Mouse (Mus musculus) MEL (cell line): Measurements from ENCODE around the gene Gfy. TPM values are rescaled to one million over a fixed set of nuclear protein-coding genes. Genes with fewer than 3 reads are reported as not detected.
"Not testable (repeated sequence)": the region's sequence is repeated elsewhere in the genome, so short reads cannot be mapped to it uniquely, and the experiment has no call there.

Source experiments
- DNase-seq: peaks from one replicate; pipeline ENCODE4 v3.0.0; 2011; ENCODE audit warnings: low read depth, low spot score
- H3K27ac ChIP-seq: 2 replicates; pipeline ENCODE4 v1.5.1; 2012; ENCODE audit warnings: low read depth, mild to moderate bottlenecking, control low read depth, low read length, moderate library complexity; ENCODE audit not compliant: control insufficient read depth
- H3K27me3 ChIP-seq, 2 experiments: fragments of 150-350 bp in 1 of 2; sonication (generic) in 1 of 2; 2 replicates each; pipeline ENCODE4 v1.6.1; 2012; ENCODE audit warnings: low read length in 2 of 2, mild to moderate bottlenecking in 2 of 2, improper control_type of control experiment in 1 of 2, moderate library complexity in 1 of 2; ENCODE audit not compliant: insufficient read depth in 2 of 2, control insufficient read depth in 1 of 2
- H3K36me3 ChIP-seq, 2 experiments: 2 replicates each; pipeline ENCODE4 v1.6.1; 2012 to 2014; ENCODE audit warnings: low read length in 2 of 2, improper control_type of control experiment in 1 of 2, inconsistent platforms in 1 of 2, mild to moderate bottlenecking in 1 of 2; ENCODE audit not compliant: insufficient read depth in 2 of 2, control insufficient read depth in 1 of 2
- H3K4me1 ChIP-seq, 2 experiments: fragments of 150-350 bp in 1 of 2; sonication (generic) in 1 of 2; 2 replicates each; pipeline ENCODE4 v1.6.1; 2012; ENCODE audit warnings: low read length in 2 of 2, improper control_type of control experiment in 1 of 2, mild to moderate bottlenecking in 1 of 2; ENCODE audit not compliant: insufficient read depth in 2 of 2, control insufficient read depth in 1 of 2
- H3K4me3 ChIP-seq, 2 experiments: fragments of 150-350 bp in 1 of 2; sonication (generic) in 1 of 2; 2 replicates each; pipeline ENCODE4 v1.5.1; 2012; ENCODE audit warnings: low read depth in 2 of 2, low read length in 2 of 2, mild to moderate bottlenecking in 2 of 2, moderate library complexity in 2 of 2, control low read depth in 1 of 2, improper control_type of control experiment in 1 of 2; ENCODE audit not compliant: control insufficient read depth in 1 of 2, insufficient read depth in 1 of 2
- H3K79me2 ChIP-seq: 2 replicates; pipeline ENCODE4 v1.6.1; 2012; ENCODE audit warnings: mild to moderate bottlenecking, low read length, moderate library complexity; ENCODE audit not compliant: control insufficient read depth, poor library complexity, insufficient read depth
- H3K9ac ChIP-seq: 2 replicates; pipeline ENCODE4 v1.6.1; 2012; ENCODE audit warnings: low read depth, mild to moderate bottlenecking, control low read depth, low read length, moderate library complexity; ENCODE audit not compliant: control insufficient read depth, poor library complexity, severe bottlenecking
- H3K9me3 ChIP-seq: fragments of 150-350 bp; sonication (generic); replicated peaks from 2 replicates; pipeline ENCODE4 v1.6.1; 2012; ENCODE audit warnings: mild to moderate bottlenecking, low read length, improper control_type of control experiment, moderate library complexity; ENCODE audit not compliant: insufficient read depth
- BHLHE40 ChIP-seq: IDR thresholded peaks from 2 replicates; pipeline ENCODE4 v1.6.1; 2012; ENCODE audit warnings: low read depth, mild to moderate bottlenecking, inconsistent platforms, low read length, improper control_type of control experiment, borderline replicate concordance
- CHD1 ChIP-seq: IDR thresholded peaks from 2 replicates; pipeline ENCODE4 v1.6.1; 2012; ENCODE audit warnings: low read depth, mild to moderate bottlenecking, inconsistent platforms, low read length, improper control_type of control experiment
- CTCF ChIP-seq, 3 experiments: IDR thresholded peaks in 2 of 3; conservative IDR thresholded peaks in 1 of 3; 2 replicates each; pipeline ENCODE4 v1.5.1; 2011 to 2012; ENCODE audit warnings: low read length in 3 of 3, low read depth in 2 of 3, mild to moderate bottlenecking in 2 of 3, improper control_type of control experiment in 1 of 3, inconsistent platforms in 1 of 3, mixed read lengths in 1 of 3, moderate library complexity in 1 of 3; ENCODE audit not compliant: control insufficient read depth in 1 of 3, insufficient read depth in 1 of 3, poor library complexity in 1 of 3, severe bottlenecking in 1 of 3
- E2F4 ChIP-seq: IDR thresholded peaks from 2 replicates; pipeline ENCODE4 v1.6.1; 2011; ENCODE audit warnings: low read depth, low read length, improper control_type of control experiment, borderline replicate concordance
- EP300 ChIP-seq, 2 experiments: IDR thresholded peaks; 2 replicates each; pipeline ENCODE4 v1.6.1; 2011; ENCODE audit warnings: improper control_type of control experiment in 2 of 2, low read length in 2 of 2, low read depth in 1 of 2, mild to moderate bottlenecking in 1 of 2
- GABPA ChIP-seq: IDR thresholded peaks from 2 replicates; pipeline ENCODE4 v1.6.1; 2012; ENCODE audit warnings: low read depth, mild to moderate bottlenecking, inconsistent platforms, low read length, improper control_type of control experiment, moderate library complexity
- MAFK ChIP-seq: IDR thresholded peaks from 2 replicates; pipeline ENCODE4 v1.6.1; 2011; ENCODE audit warnings: low read depth, mild to moderate bottlenecking, low read length, improper control_type of control experiment, borderline replicate concordance
- MXI1 ChIP-seq: IDR thresholded peaks from 2 replicates; pipeline ENCODE4 v1.6.1; 2011; ENCODE audit warnings: mild to moderate bottlenecking, low read depth, low read length, improper control_type of control experiment
- MYC ChIP-seq: IDR thresholded peaks from 2 replicates; pipeline ENCODE4 v1.6.1; 2011; ENCODE audit warnings: low read depth, mild to moderate bottlenecking, low read length, improper control_type of control experiment, moderate library complexity
- NELFE ChIP-seq: IDR thresholded peaks from 2 replicates; pipeline ENCODE4 v1.6.1; 2011; ENCODE audit warnings: low read depth, low read length, improper control_type of control experiment
- SIN3A ChIP-seq: IDR thresholded peaks from 2 replicates; pipeline ENCODE4 v1.6.1; 2012; ENCODE audit warnings: low read length, improper control_type of control experiment, inconsistent platforms
- SMC3 ChIP-seq: IDR thresholded peaks from 2 replicates; pipeline ENCODE4 v1.6.1; 2011; ENCODE audit warnings: low read depth, low read length, improper control_type of control experiment
- TBP ChIP-seq: IDR thresholded peaks from 2 replicates; pipeline ENCODE4 v1.8.0; 2011; ENCODE audit warnings: low read depth, low read length, improper control_type of control experiment
- USF1 ChIP-seq: IDR thresholded peaks from 2 replicates; pipeline ENCODE4 v1.6.1; 2014; ENCODE audit warnings: low read depth, mild to moderate bottlenecking, inconsistent platforms, low read length, improper control_type of control experiment, moderate library complexity
- USF2 ChIP-seq, 2 experiments: IDR thresholded peaks; 2 replicates each; pipeline ENCODE4 v1.6.1; 2011 to 2012; ENCODE audit warnings: improper control_type of control experiment in 2 of 2, low read length in 2 of 2, borderline replicate concordance in 1 of 2, inconsistent platforms in 1 of 2, low read depth in 1 of 2, mild to moderate bottlenecking in 1 of 2; ENCODE audit not compliant: insufficient read depth in 1 of 2
- ZNF384 ChIP-seq: IDR thresholded peaks from 2 replicates; pipeline ENCODE4 v1.6.1; 2012; ENCODE audit warnings: low read depth, mild to moderate bottlenecking, inconsistent platforms, low read length, improper control_type of control experiment
- polyA plus RNA-seq, 2 experiments: library from polyadenylated mRNA; stranded (reverse) in 1 of 2; unstranded in 1 of 2; fragments of >175 nt in 1 of 2; fragments of >200 nt in 1 of 2; gene quantifications; 2 replicates each; pipeline versions ENCODE4 v1.2.1 to v1.2.4; 2012; ENCODE audit warnings: low replicate concordance in 2 of 2, low read depth in 1 of 2; ENCODE audit not compliant: insufficient read length in 2 of 2, insufficient read depth in 1 of 2, missing spikeins in 1 of 2
- total RNA-seq: library from RNA; depleted of rRNA; stranded (reverse); fragments of 300-350 nt; gene quantifications from 2 replicates; pipeline ENCODE4 v1.2.3, GENCODE M21; 2012

The Gfy gene
- total and polyA plus RNA-seq, 3 experiments: not detected

DNA sequence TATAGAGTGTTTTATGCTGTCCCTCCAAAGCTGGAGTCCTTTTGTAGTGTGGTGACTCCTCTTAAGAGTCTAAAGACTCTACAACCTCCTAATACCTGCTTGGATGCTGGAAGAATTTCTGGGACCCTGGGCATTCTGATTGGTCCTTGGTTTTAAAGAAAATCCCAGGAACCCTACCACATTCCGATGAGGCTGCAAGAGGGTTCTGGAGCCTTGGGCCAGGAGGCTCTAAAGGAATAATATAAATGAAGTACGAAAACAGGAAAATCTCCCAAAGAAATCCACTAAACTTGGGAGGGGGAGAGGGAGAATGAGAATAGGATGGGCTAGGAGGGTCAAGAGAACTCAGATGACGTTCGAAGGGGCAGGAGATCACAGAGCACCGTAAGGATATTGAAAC is 25.8 kb downstream of the Gfy start:
- peak; percentile 24 for DNase-seq
- peaks cover 7% of the 10 kb centered on the region; the same call in 1 of the 2 replicates for H3K79me2 ChIP-seq
- H3K9ac ChIP-seq: peak overlapping the region; percentile 99
- peak overlapping the region; percentile 84 to 85 for H3K4me3 ChIP-seq
- TF ChIP-seq BHLHE40 (no peak), SMC3 (no peak), EP300 (IDR thresholded peaks at IDR 0.05; ENCODE audit: low read depth in 1 of 2, low read length in 2 of 2) (no peak), E2F4 (no peak), CHD1 (no peak), ZNF384 (no peak), USF2 (IDR thresholded peaks at IDR 0.05; ENCODE audit: borderline replicate concordance in 1 of 2, insufficient read depth in 1 of 2, low read depth in 1 of 2, low read length in 2 of 2) (no peak), USF1 (no peak), NELFE (no peak), GABPA (no peak), MYC (no peak), SIN3A (no peak), MXI1 (no peak)
- H3K9me3 ChIP-seq: no peaks in the 10 kb centered on the region
- H3K27me3 ChIP-seq: no peaks in the 10 kb centered on the region
- peaks cover 4 to 12% of the 10 kb centered on the region in 2 experiments; a peak in 3 of 4 replicates for H3K4me1 ChIP-seq
- peak overlapping the region; percentile 92 for H3K27ac ChIP-seq
- H3K36me3 ChIP-seq: peaks cover 0 to 7% of the 10 kb centered on the region in 2 experiments; a peak in 2 of 4 replicates

DNA sequence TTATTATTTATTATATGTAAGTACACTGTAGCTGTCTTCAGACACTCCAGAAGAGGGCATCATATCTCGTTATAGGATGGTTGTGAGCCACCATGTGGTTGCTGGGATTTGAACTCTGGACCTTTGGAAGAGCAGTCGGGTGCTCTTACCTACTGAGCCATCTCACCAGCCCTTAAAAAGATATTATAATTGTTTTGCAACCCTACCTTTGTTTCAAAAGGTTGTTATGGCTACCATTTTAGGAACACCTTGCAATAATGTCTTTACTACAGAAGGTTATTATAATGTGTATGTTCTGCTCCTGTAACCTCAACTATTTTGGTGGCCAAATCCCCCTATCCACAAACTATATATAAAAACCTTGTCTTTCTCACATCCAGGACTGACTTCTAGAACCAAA is 26.3 kb downstream of the Gfy start:
- not testable (repeated sequence) for H3K36me3 ChIP-seq, H3K4me3 ChIP-seq, H3K27me3 ChIP-seq, H3K79me2 ChIP-seq, H3K9me3 ChIP-seq, H3K27ac ChIP-seq
- Histone ChIP-seq H3K9ac (peak overlapping the region; percentile 99), H3K4me1 (peaks cover 4 to 12% of the 10 kb centered on the region in 2 experiments; a peak in 3 of 4 replicates)
- 0 out of 2 replicates have a peak, but pooled peaks have one; percentile 37 for TF ChIP-seq MYC
- TF ChIP-seq MAFK: peak; percentile 24; the same call in 1 of the 2 replicates
- TF ChIP-seq TBP: peak; percentile 94
- 0 out of 6 replicates have a peak, but pooled peaks of 1 of the 3 experiments have one; percentile 3 for TF ChIP-seq CTCF (IDR thresholded peaks at IDR 0.05 in 2 of 3, conservative IDR thresholded peaks at IDR 0.05 in 1 of 3; ENCODE audit: control insufficient read depth in 1 of 3, insufficient read depth in 1 of 3, low read depth in 2 of 3, low read length in 3 of 3, poor library complexity in 1 of 3, severe bottlenecking in 1 of 3)
- peak; percentile 31 for DNase-seq
